Mouse (Mus musculus) liver, adult 2 months (tissue): Measurements from ENCODE around the gene Myo18a.

Experiments
- CTCF ChIP-seq: fragments of 200-500 bp; IDR thresholded peaks from 2 replicates; pipeline ENCODE4 v1.5.1; 2011; ENCODE audit warnings: low read depth, low read length, control low read depth
- POLR2A ChIP-seq: fragments of 200-500 bp; IDR thresholded peaks from 2 replicates; pipeline ENCODE4 v1.6.1; 2011; ENCODE audit warnings: low read length, control low read depth; ENCODE audit not compliant: insufficient read depth; ENCODE audit errors: extremely low read depth

- TF ChIP-seq CTCF (no peak), POLR2A (no peak)
These were observed 77.6 kb downstream of the Myo18a start for GRCm38 (mm10) chr11:77840523-77841245.
